Mouse (Mus musculus) heart, adult 2 months (tissue): ENCODE measurements around the gene Elmod3. TPM values are rescaled to one million over a fixed set of nuclear protein-coding genes. Genes with fewer than 3 reads are reported as not detected.

Experiments used
- DNase-seq, 2 experiments: peaks; one replicate each; pipeline ENCODE4 v3.0.0; 2021
- H3K27ac ChIP-seq: fragments of 200-600 bp; 2 replicates; pipeline ENCODE4 v1.8.1; 2022
- H3K27me3 ChIP-seq: fragments of 200-500 bp; 2 replicates; pipeline ENCODE4 v1.6.1; 2012; ENCODE audit warnings: mild to moderate bottlenecking, low read length, inconsistent platforms, mixed read lengths; ENCODE audit not compliant: control insufficient read depth, insufficient read depth
- H3K36me3 ChIP-seq: fragments of 200-500 bp; 2 replicates; pipeline ENCODE4 v1.6.1; 2012; ENCODE audit warnings: low read length, inconsistent platforms; ENCODE audit not compliant: control insufficient read depth, insufficient read depth
- H3K4me1 ChIP-seq: fragments of 200-500 bp; 2 replicates; pipeline ENCODE4 v1.6.1; 2011; ENCODE audit warnings: low read length; ENCODE audit not compliant: control insufficient read depth, insufficient read depth
- H3K4me3 ChIP-seq: fragments of 200-600 bp; 2 replicates; pipeline ENCODE4 v1.8.1; 2022
- H3K79me2 ChIP-seq: fragments of 200-500 bp; replicated peaks from 2 replicates; pipeline ENCODE4 v1.6.1; 2012; ENCODE audit warnings: mild to moderate bottlenecking, inconsistent platforms, low read length, moderate library complexity, mixed read lengths; ENCODE audit not compliant: control insufficient read depth, insufficient read depth
- H3K9ac ChIP-seq: fragments of 200-500 bp; 2 replicates; pipeline ENCODE4 v1.6.1; 2012; ENCODE audit warnings: low read depth, mild to moderate bottlenecking, control low read depth, inconsistent platforms, low read length, mixed read lengths
- CTCF ChIP-seq: fragments of 200-600 bp; IDR thresholded peaks from 2 replicates; pipeline ENCODE4 v1.8.1; 2022; ENCODE audit warnings: antibody characterized with exemption, mild to moderate bottlenecking, moderate library complexity
- EP300 ChIP-seq: fragments of 200-500 bp; IDR thresholded peaks from 2 replicates; pipeline ENCODE4 v1.6.1; 2011; ENCODE audit warnings: low read depth, low read length, control low read depth; ENCODE audit not compliant: insufficient read depth
- POLR2A ChIP-seq: fragments of 200-500 bp; IDR thresholded peaks from 2 replicates; pipeline ENCODE4 v1.6.1; 2011; ENCODE audit warnings: mild to moderate bottlenecking, low read depth, low read length, control low read depth; ENCODE audit not compliant: insufficient read depth
- WGBS: fragments of 180-500 bp; shearing (Covaris S2); methylation state at CpG from one replicate; pipeline ENCODE4 v1.1.7; 2018; 5-methylcytosine and 5-hydroxymethylcytosine counted together
- intact Hi-C: fragments of 180-260 bp; cut with DNase I; formaldehyde crosslinking; loops from one replicate; pipeline ENCODE4 v1.15.1; 2025
- polyA plus RNA-seq: library from polyadenylated mRNA; depleted of rRNA; stranded (reverse); fragments of >200 nt; gene quantifications from 2 replicates; pipeline ENCODE4 v1.2.3, GENCODE M21; 2012
- total RNA-seq, 2 experiments: library from RNA; stranded (reverse); gene quantifications; 2 replicates each; pipeline ENCODE4 v1.2.3; 2021

The Elmod3 gene
- total and polyA plus RNA-seq, 3 experiments, result 12.8 to 25.5 (median 16.5) TPM

DNA sequence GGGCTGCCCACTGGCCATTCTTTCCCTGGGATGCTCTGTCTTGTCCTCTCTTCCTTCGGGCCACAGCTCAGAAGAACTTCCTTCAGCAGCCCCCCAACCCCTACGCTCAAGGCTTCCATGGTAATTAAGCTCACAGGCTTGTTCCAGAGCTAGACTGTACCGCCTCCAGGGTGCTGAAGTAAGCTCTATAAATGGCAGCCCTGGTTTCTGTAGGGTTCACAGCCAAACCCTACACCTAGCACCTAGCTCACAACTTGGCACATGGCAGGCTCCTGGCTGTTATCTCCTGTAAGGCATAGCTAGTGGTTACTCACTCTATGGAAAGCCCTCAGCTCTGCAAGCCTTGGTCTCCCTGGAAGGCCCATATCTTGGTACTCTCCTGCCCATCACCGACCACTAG, 65.6 kb downstream of the Elmod3 start:
- H3K9ac ChIP-seq, result no peak overlapping the region
- TF ChIP-seq CTCF (no peak), POLR2A (no peak), EP300 (no peak)

GRCm38 (mm10) chr6:72528410-72529151, 69.6 kb downstream of the Elmod3 start:
- peak; percentile 43 to 56 for DNase-seq
- no peaks in the 10 kb centered on the region for H3K27me3 ChIP-seq
- no peak overlapping the region for H3K4me3 ChIP-seq
- peak overlapping the region; percentile 7; the same call in 1 of the 2 replicates for H3K9ac ChIP-seq
- H3K4me1 ChIP-seq, result peaks cover 9% of the 10 kb centered on the region
- no peaks in the 10 kb centered on the region for H3K36me3 ChIP-seq
- intact Hi-C loops, result loop anchor here (5.0 kb wide), 1 partner anchor 36 kb away; no protein-coding TSS in a partner anchor
- peak; percentile 52; the same call in 1 of the 2 replicates for TF ChIP-seq POLR2A
- no peak for TF ChIP-seq CTCF
- peak; percentile 98 for TF ChIP-seq EP300
- H3K79me2 ChIP-seq, result no peaks in the 10 kb centered on the region
- H3K27ac ChIP-seq, result peak overlapping the region; percentile 51
- 50% methylated on average over 10 of the region's 10 CpGs for WGBS

More for the DNA sequence above, 65.6 kb downstream of the Elmod3 start:
- no peak for DNase-seq
- Histone ChIP-seq H3K27me3 (no peaks in the 10 kb centered on the region), H3K4me1 (peaks cover 10% of the 10 kb centered on the region), H3K4me3 (no peak overlapping the region), H3K79me2 (no peaks in the 10 kb centered on the region), H3K27ac (no peak overlapping the region), H3K36me3 (no peaks in the 10 kb centered on the region)
- intact Hi-C loops, result no loop called here
- 80% methylated on average over 4 of the region's 4 CpGs for WGBS

GRCm38 (mm10) chr6:72527070-72527469, 71.1 kb downstream of the Elmod3 start:
- TF ChIP-seq POLR2A, result no peak
- TF ChIP-seq CTCF, result no peak
- no peak for TF ChIP-seq EP300
- H3K9ac ChIP-seq, result no peak overlapping the region
- no peak overlapping the region for H3K27ac ChIP-seq
- intact Hi-C loops, result loop anchor here (5.0 kb wide), 1 partner anchor 35 kb away; no protein-coding TSS in a partner anchor
- H3K4me1 ChIP-seq, result peaks cover 9% of the 10 kb centered on the region
- H3K27me3 ChIP-seq, result no peaks in the 10 kb centered on the region
- H3K79me2 ChIP-seq, result no peaks in the 10 kb centered on the region
- no peaks in the 10 kb centered on the region for H3K36me3 ChIP-seq
- 50% methylated on average over 4 of the region's 4 CpGs for WGBS
- no peak overlapping the region for H3K4me3 ChIP-seq
- no peak for DNase-seq

GRCm38 (mm10) chr6:72524160-72524559, 74.1 kb downstream of the Elmod3 start:
- intact Hi-C loops, result no loop called here
- peaks cover 14% of the 10 kb centered on the region for H3K4me1 ChIP-seq
- no peak overlapping the region for H3K9ac ChIP-seq
- TF ChIP-seq CTCF (no peak), POLR2A (no peak), EP300 (no peak)
- 88% methylated on average over 2 of the region's 2 CpGs for WGBS
- no peaks in the 10 kb centered on the region for H3K27me3 ChIP-seq
- no peaks in the 10 kb centered on the region; the same call in 1 of the 2 replicates for H3K36me3 ChIP-seq
- DNase-seq, result no peak
- H3K4me3 ChIP-seq, result no peak overlapping the region
- H3K79me2 ChIP-seq, result no peaks in the 10 kb centered on the region
- H3K27ac ChIP-seq, result no peak overlapping the region

- Histone ChIP-seq H3K4me1 (peaks cover 8% of the 10 kb centered on the region), H3K79me2 (no peaks in the 10 kb centered on the region), H3K27me3 (no peaks in the 10 kb centered on the region), H3K9ac (no peak overlapping the region), H3K27ac (no peak overlapping the region), H3K4me3 (no peak overlapping the region), H3K36me3 (no peaks in the 10 kb centered on the region; the same call in 1 of the 2 replicates)
- DNase-seq, result no peak
- whole genome bisulfite sequencing, result 82% methylated on average over 4 of the region's 4 CpGs
- intact Hi-C loops, result no loop called here
- TF ChIP-seq EP300 (no peak), POLR2A (no peak)
Measured at GRCm38 (mm10) chr6:72523222-72523621, 75.0 kb downstream of the Elmod3 start.

DNA sequence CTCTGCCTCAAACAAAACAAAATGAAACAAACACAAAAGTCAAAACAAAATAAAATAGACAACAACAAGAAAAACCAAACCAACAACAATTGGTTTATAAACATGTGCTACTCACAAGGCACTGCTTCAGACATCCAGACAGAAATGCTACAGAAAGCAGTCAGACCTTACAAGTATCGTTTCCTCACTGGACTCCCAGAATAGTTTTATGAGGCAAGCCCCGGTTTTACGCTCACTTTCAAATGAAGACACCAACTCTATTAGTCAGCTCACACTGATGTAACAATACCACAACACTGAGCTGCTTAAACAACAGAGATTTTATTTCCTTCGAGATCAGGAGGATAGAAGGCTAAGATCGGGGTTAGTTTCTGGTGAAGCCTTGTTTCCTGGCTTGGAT, 75.9 kb downstream of the Elmod3 start:
- H3K27me3 ChIP-seq, result no peaks in the 10 kb centered on the region
- intact Hi-C loops, result no loop called here
- no peak for DNase-seq
- no peak overlapping the region for H3K27ac ChIP-seq
- no peak overlapping the region for H3K4me3 ChIP-seq
- no peaks in the 10 kb centered on the region; the same call in 1 of the 2 replicates for H3K36me3 ChIP-seq
- TF ChIP-seq POLR2A (no peak), EP300 (no peak), CTCF (no peak)
- no peaks in the 10 kb centered on the region for H3K79me2 ChIP-seq
- H3K4me1 ChIP-seq, result peaks cover 5% of the 10 kb centered on the region
- no peak overlapping the region for H3K9ac ChIP-seq
- 61% methylated on average over 5 of the region's 5 CpGs for WGBS
